Mouse (Mus musculus) megakaryocyte, adult 5-6 weeks (primary cell): Measurements from ENCODE around the gene Asic3. TPM values are rescaled to one million over a fixed set of nuclear protein-coding genes. Genes with fewer than 3 reads are reported as not detected.

Experiments used
- ATAC-seq: 2 replicates; pipeline ENCODE4 v1.8.0; 2016; ENCODE audit warnings: mild to moderate bottlenecking, inconsistent platforms; ENCODE audit not compliant: poor library complexity, severe bottlenecking
- total RNA-seq, 2 experiments: library from RNA; stranded (forward) in 1 of 2; stranded (reverse) in 1 of 2; fragments of 153-499, 151-499 nt in 1 of 2; fragments of 221-1000, 200-1000 nt in 1 of 2; gene quantifications; 2 replicates each; pipeline versions ENCODE4 v1.2.3 to v1.2.4; 2015 to 2017

Gene Asic3
- total RNA-seq, 2 experiments from 2014 or later, result not detected

- no peak for ATAC-seq
Observed at GRCm38 (mm10) chr5:24446630-24447029, 33.4 kb downstream of the Asic3 start.

DNA sequence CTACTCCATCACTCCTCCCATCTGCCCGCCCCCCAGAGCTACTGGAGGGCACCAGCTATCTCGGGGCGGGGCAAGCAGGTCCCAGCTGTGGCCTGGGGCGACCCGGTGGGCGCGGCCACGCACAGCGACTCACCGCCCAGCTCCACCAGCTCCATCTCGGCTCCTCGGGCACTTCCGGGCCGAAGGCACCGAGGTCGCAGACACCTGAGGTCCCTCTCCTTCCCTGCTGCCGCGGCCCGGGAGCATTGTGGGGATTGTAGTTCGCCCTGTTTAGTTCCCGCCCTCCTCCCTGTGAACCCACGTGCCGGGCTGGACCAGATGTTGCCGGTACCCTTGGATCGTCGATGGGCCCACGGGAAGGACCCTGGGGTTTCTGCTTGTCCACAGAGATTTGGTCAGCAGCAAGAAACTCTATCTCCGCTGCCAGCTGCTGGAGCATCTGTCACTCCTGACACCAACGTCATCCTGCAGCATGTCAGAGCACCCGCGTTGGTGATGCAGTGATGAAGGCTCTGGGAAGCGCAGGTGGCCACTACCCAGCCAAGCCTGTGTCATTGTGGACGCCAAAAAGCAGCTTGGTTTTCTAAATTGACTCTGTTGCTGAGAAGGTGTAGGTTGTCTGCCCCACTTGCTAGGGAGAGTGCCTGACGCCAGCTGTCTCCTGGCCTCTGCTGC lies 34.6 kb downstream of the Asic3 start, which contains the start of gene Tmub1:
Tmub1 (minus strand) TSS at position 231 of the 675 bp plus-strand sequence.
- ATAC-seq, result peak; percentile 66

DNA sequence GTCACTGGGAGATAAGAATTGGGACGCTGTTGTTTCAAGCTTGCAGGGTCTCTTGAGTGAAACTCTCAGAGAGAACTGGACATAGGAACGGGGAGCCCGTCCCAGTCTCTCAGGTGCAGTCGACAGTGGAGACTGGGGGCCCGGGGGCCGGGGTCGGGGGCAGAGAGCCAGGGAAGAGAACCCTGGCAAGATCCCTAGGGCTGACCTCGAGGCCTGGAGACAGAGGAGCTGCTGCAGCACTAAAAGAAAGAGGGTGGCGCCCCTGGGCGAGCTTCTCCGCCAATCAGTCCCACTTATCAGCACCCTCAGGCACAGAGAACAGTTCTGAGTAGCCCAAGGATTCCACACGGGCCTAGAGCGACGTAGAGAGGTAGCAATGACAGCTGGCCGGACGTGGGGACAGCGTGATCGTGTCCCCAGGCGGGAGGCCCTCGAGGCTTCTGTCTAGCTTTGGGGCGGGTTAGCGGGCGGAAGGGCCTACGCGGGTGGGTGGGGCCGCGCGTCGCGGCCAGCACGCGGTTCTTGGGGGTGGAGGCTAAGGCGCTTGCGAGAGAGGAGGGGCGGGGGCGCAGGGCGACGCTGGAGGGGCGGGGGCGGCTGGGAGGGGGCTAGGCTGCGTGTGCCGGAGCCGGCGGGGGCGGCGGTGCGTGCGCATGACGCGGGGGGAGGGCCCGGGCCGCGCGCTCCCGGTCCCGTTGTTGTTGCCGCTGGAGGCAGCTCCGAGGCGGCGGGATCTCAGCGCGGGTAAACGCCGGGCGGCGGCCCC lies 38.3 kb downstream of the Asic3 start:
- peak; percentile 75 for ATAC-seq

DNA sequence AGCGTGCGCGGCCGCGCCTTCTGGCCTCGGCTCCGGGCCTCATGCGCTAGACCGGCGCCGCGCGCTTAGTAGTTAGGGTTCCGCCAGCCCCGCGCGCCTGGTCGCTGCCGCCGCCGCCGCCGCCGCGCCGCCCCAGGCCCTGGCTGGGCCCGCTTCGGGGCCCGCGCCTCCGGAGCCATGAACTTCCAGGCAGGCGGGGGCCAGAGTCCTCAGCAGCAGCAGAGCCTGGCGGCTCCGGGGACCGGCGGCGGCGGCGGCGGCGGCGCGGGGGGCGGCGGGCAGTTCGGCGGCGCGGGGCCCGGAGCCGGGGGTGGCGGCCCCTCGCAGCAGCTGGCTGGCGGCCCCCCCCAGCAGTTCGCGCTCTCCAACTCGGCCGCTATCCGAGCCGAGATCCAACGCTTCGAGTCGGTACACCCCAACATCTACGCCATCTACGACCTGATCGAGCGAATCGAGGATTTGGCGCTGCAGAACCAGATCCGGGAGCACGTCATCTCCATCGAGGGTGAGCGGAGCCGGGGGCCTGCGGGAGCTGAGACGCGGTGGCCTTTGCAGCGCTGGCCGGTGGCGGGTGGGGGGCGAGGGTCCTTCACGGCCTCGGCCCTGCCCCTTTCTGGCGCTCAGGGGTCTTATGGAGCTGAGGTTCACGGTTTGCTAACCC lies 39.0 kb downstream of the Asic3 start, which contains the start of gene Agap3:
Agap3 (plus strand) TSS at position 148 of the 661 bp plus-strand sequence.
- no peak for ATAC-seq

- ATAC-seq, result no peak; the same call in 1 of the 2 replicates
Observed at GRCm38 (mm10) chr5:24452691-24453233, 39.6 kb downstream of the Asic3 start.

- ATAC-seq, result no peak
Observed at GRCm38 (mm10) chr5:24453283-24453984, 40.2 kb downstream of the Asic3 start.

- ATAC-seq, result no peak
Observed at GRCm38 (mm10) chr5:24453985-24454303, 40.8 kb downstream of the Asic3 start.

DNA sequence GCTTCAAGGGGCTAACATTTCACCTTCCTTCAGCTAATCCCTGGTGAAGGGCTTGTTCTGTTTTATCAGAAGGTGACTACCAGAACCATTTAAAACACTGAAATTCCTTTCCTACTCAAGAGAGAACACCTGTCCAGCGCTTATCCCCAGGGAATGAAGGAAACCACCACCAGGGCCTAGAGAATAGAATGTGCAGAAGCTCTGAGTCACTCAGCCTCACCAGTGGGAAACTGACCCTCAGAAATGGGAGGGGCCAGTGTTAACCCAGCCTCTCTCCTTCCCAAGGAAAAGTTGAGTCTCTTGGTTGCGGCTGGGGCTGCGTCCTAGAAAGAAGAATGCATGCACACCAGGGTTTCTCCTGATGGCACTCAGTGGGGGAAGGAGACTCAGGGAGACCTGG lies 41.9 kb downstream of the Asic3 start:
- ATAC-seq, result no peak

- ATAC-seq, result no peak
Observed at GRCm38 (mm10) chr5:24455613-24456012, 42.4 kb downstream of the Asic3 start.

DNA sequence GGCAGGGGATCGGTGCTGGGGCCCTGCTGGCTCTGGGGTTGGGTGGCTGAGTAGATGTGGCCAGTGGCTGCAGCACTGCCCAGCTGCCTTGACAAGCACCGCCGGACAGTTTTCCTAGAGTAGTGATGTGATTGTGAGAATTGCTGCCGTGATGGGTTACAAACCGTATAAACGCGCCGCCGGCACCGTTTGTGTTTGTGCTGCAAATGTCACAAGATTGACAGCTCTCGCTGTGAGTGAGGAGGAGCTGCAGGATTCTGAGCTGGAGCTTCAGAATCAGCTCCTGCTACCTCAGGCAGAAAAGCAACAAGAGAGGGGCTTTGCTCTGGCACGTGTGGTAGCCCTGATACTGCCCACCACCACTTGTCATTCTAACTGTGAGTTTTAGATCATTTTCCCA lies 53.6 kb downstream of the Asic3 start:
- ATAC-seq, result no peak

Other genes starting within 250 kb of the Asic3 start
- 3.9 and 7.7 TPM in 2 replicates for gene Nupl2, start 248.4 kb upstream of the Asic3 start, total RNA-seq (2015)
- 4.4 and 4.5 TPM in 2 replicates for gene Nupl2, start 248.4 kb upstream of the Asic3 start, total RNA-seq (2017)
- not detected in 2 replicates for gene Kcnh2, start 61.8 kb upstream of the Asic3 start, total RNA-seq (2015)
- not detected in 2 replicates for gene Kcnh2, start 61.8 kb upstream of the Asic3 start, total RNA-seq (2017)
- gene Nos3, start 48.6 kb upstream of the Asic3 start, total RNA-seq (2015), result 0.05 and 0.25 TPM in 2 replicates
- 0.16 and 0.29 TPM in 2 replicates for gene Nos3, start 48.6 kb upstream of the Asic3 start, total RNA-seq (2017)
- gene Atg9b, start 21.2 kb upstream of the Asic3 start, total RNA-seq (2015), result 0.33 and 0.50 TPM in 2 replicates
- 2.2 and 2.7 TPM in 2 replicates for gene Atg9b, start 21.2 kb upstream of the Asic3 start, total RNA-seq (2017)
- gene Abcb8, start 19.7 kb upstream of the Asic3 start, total RNA-seq (2015), result 9.3 and 13.9 TPM in 2 replicates
- 3.3 and 5.6 TPM in 2 replicates for gene Abcb8, start 19.7 kb upstream of the Asic3 start, total RNA-seq (2017)
- 18.2 and 27.5 TPM in 2 replicates for gene Cdk5, start 10.1 kb downstream of the Asic3 start, total RNA-seq (2015)
- gene Cdk5, start 10.1 kb downstream of the Asic3 start, total RNA-seq (2017), result 16.9 and 18.2 TPM in 2 replicates
- gene Slc4a2, start 10.4 kb downstream of the Asic3 start, total RNA-seq (2015), result 17.2 and 19.9 TPM in 2 replicates
- 34.2 and 40.0 TPM in 2 replicates for gene Slc4a2, start 10.4 kb downstream of the Asic3 start, total RNA-seq (2017)
- 33.4 and 42.2 TPM in 2 replicates for gene Fastk, start 31.9 kb downstream of the Asic3 start, total RNA-seq (2015)
- 21.7 and 22.3 TPM in 2 replicates for gene Fastk, start 31.9 kb downstream of the Asic3 start, total RNA-seq (2017)
- 11.3 and 13.4 TPM in 2 replicates for gene Tmub1, start 34.5 kb downstream of the Asic3 start, total RNA-seq (2015)
- gene Tmub1, start 34.5 kb downstream of the Asic3 start, total RNA-seq (2017), result 11.7 and 20.9 TPM in 2 replicates
- 12.1 and 14.2 TPM in 2 replicates for gene Agap3, start 38.8 kb downstream of the Asic3 start, total RNA-seq (2015)
- 19.7 and 23.9 TPM in 2 replicates for gene Agap3, start 38.8 kb downstream of the Asic3 start, total RNA-seq (2017)
- not detected in 2 replicates for gene Gbx1, start 113.8 kb downstream of the Asic3 start, total RNA-seq (2015)
- not detected in 2 replicates for gene Gbx1, start 113.8 kb downstream of the Asic3 start, total RNA-seq (2017)
- not detected in 2 replicates for gene Asb10, start 127.6 kb downstream of the Asic3 start, total RNA-seq (2015)
- not detected in 2 replicates for gene Asb10, start 127.6 kb downstream of the Asic3 start, total RNA-seq (2017)
- gene 4931409K22Rik, start 143.4 kb downstream of the Asic3 start, total RNA-seq (2015), result not detected in 2 replicates
- not detected in 2 replicates for gene 4931409K22Rik, start 143.4 kb downstream of the Asic3 start, total RNA-seq (2017)
- 18.1 and 24.0 TPM in 2 replicates for gene Abcf2, start 164.1 kb downstream of the Asic3 start, total RNA-seq (2015)
- 53.7 and 54.5 TPM in 2 replicates for gene Abcf2, start 164.1 kb downstream of the Asic3 start, total RNA-seq (2017)
- 5.0 and 5.1 TPM in 2 replicates for gene Chpf2, start 173.3 kb downstream of the Asic3 start, total RNA-seq (2015)
- gene Chpf2, start 173.3 kb downstream of the Asic3 start, total RNA-seq (2017), result 11.3 and 13.5 TPM in 2 replicates
- not detected in 2 replicates for gene Smarcd3, start 211.0 kb downstream of the Asic3 start, total RNA-seq (2015)
- 0.07 TPM in 1 of 2 replicates, not detected in the other for gene Smarcd3, start 211.0 kb downstream of the Asic3 start, total RNA-seq (2017)